Mouse (Mus musculus) urinary bladder, adult 2 months (tissue): ENCODE results near the gene Ly6g6f. TPM values are rescaled to one million over a fixed set of nuclear protein-coding genes. Genes with fewer than 3 reads are reported as not detected.
"Not testable (repeated sequence)": the region's sequence is repeated elsewhere in the genome, so short reads cannot be mapped to it uniquely, and the experiment has no call there.

Experiments used
- DNase-seq: peaks from one replicate; pipeline ENCODE4 v3.0.0; 2022; ENCODE audit warnings: low spot score
- polyA plus RNA-seq: library from polyadenylated mRNA; depleted of rRNA; stranded (reverse); fragments of >200 nt; gene quantifications from 2 replicates; pipeline ENCODE4 v1.2.3, GENCODE M21; 2012

The Ly6g6f gene
- polyA plus RNA-seq, 1 experiment: 0.15 TPM

DNA sequence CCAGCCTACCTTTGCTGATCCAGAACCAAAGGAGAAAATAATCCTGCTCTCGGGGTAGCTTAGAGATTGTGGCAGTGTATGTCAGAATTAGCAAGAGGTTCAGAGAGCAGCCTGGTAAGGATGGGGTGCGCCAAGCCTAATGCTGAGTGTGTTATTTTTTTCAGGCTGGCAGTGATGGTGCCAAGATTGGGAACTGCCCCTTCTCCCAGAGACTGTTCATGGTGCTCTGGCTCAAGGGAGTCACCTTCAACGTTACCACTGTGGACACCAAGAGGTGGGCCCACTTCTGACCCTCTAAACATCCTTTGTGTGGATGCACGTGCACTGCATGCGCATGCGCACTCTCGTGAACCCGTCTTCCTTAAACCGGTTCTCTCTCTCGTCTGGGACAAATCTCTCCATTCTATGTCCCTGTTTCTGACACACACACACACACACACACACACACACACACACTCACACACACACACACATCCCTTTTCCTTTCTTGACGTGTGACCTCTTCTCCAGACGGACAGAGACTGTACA lies 33.1 kb downstream of the Ly6g6f start:
- no peak for DNase-seq

DNA sequence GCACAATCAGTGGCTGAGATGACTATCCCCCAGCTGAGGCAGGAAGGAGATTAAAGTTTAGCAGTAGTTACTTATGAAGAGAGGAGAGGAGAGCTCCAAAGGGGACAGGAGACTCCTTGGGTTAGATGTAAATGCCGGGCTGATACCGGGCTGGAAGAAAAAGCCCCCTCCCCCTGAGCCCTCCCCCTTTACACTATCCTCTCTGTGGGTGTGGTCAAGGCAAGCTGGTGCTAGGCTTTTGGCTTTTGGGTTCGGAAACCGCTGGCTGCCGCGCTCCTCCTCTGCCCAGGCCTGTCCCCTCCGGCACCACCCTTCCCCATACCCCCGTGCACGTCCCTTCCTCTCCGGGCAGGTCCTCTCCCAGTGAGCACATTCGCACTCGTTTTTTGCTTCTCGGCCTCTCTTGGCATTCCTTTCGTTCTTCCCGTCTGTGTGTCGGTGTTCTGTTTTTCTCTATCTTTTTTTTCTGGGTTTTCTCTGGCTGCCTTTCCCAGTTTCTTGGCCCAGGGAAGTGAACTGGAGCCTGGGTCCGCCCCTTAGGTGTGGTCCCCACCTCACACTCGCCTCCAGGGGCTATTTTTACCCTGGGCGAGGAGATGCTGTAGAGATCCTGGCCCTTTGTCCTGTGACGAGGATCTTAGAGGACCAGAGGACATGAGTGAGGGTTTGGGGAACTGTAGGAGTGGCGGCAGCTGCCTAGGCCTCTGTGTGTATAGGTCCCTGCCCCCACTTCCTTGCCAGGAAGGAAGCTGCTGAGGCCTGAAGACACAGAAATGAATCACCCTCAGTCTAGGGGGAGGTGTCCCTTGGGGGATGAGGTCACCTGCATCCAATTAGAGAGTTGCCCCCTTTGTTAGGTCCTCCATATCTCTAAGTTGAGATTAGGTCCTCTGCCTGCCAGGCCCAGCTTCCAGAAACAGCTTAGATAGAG lies 34.0 kb downstream of the Ly6g6f start:
- no peak for DNase-seq

DNA sequence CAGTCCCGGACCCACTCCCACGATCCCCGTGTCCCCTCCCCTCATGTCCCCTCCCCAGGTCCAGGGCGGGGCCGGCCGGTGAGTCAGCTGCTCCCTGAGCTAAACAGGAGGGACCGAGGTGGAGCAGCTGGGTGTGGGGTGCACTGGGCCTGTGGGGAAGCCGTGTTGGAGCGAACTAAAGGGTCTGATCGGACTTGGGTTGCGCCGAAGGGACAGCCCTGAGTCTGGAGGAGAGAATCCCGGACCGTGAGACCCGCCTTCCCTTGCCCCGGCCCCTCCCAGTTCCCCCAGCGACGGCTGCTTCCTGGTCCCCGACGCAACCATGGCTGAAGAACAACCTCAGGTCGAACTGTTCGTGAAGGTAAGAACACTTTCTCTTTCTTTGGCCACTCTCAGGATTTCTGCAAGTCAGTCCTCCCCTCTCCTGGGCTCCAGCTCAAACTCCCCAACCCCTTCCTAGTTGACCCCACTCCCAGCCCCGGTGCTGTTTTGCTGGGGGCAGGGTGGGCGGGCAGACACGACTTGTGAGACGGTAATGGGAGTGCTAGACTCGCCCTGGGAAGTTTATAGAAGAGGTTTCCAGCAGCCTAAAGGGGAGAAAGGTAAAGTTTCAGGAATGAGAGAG lies 35.2 kb downstream of the Ly6g6f start:
- peak; percentile 63 for DNase-seq

DNA sequence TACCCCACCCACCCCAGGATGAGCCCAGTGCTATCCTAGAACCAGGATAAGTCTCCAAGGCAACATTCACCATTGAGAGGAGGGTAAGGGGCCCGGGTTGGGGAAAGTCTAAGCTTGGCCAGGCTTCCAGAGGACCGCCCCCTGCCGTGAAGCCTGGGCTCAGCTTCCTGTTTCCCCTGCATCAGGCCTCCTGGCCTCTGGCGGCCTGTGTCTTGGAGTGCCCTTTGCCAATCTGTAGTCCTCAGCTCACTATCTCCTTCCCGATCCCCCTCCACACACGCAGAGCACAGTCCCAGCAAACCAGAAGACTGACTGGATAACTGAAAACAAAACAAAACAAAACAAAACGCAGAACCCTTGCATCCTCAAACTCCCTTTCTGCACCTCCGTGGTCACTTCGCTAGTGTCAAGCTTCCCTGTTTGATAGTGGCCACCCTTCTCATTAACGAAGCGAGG lies 35.8 kb downstream of the Ly6g6f start, which contains the start of gene Clic1:
Gene Clic1 (plus strand): TSS at position 406 of the 456 bp plus-strand sequence.
- no peak for DNase-seq

DNA sequence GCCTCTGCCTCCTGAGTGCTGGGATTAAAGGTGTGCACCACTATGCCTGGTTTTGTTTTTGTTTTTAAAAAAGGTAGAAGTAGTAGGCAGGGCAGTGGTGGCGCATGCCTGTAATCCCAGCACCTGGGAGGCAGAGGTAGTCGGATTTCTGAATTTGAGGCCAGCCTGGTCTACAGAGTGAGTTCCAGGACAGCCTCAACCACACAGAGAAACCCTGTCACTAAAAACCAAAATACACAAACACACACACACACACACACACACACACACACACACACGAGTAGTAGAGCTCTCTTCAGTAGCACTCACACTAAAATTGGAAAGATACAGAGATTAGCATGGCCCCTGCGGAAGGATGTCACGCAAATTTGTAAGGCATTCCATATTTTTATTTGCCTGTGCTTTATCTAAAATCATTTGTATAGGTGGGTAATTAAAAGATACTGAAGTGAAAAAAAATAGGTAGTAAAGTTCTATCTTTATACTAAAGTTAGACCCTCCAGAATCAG lies 36.4 kb downstream of the Ly6g6f start:
- DNase-seq: no peak

DNA sequence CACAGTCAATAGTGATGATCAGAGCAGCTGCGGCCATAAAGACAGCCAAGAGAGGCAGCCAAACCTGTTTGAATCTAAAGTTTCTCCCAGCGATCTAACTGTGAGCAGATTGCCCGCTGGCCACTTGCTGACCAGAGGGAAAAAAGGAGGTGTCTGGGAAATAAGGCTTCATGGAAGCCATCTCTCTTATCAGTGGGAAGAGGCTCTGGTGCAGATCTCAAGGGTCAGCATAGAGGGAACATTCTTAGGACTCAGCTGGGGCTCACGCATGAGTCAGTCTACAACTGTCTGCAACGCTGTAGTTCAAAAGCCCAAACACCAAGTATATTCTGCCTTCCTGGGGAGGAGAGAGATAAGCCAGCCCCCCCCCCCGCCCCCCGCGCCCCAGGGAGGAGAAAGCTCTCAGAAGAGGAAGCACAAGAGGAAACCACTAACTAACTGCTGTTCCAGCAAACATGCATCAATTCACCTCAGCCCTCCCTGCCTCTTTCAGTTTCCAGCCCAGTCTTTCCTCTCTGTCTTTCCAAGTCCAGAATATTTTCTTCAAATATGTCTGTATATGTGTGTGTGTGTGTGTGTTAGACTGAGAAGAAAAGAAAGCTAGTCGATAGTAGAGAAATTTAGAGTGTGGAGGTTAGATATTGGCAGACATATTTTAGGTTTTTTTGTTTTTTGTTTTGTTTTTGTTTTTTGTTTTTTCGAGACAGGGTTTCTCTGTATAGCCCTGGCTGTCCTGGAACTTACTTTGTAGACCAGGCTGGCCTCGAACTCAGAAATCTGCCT lies 37.1 kb downstream of the Ly6g6f start:
- no peak for DNase-seq

DNA sequence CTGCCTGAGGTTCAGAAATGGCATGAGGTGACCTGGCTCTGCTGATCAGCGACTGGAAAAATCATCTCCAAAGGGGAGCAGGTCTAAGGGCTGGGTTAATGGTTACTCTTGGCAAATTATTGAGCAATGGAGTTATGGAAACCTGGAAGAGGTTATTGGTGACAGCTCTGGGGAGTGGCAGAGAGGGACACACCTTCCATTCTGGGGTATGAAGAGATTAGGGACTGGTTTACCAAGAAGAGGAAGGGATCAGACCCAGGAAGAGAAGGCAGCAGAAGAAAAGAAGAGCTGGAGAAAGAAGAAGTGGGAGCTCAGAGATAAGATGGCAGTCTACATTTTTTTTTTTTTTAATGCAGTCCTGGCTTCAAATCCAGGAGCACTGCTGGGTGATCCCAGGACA lies 37.7 kb downstream of the Ly6g6f start:
- DNase-seq: no peak

DNA sequence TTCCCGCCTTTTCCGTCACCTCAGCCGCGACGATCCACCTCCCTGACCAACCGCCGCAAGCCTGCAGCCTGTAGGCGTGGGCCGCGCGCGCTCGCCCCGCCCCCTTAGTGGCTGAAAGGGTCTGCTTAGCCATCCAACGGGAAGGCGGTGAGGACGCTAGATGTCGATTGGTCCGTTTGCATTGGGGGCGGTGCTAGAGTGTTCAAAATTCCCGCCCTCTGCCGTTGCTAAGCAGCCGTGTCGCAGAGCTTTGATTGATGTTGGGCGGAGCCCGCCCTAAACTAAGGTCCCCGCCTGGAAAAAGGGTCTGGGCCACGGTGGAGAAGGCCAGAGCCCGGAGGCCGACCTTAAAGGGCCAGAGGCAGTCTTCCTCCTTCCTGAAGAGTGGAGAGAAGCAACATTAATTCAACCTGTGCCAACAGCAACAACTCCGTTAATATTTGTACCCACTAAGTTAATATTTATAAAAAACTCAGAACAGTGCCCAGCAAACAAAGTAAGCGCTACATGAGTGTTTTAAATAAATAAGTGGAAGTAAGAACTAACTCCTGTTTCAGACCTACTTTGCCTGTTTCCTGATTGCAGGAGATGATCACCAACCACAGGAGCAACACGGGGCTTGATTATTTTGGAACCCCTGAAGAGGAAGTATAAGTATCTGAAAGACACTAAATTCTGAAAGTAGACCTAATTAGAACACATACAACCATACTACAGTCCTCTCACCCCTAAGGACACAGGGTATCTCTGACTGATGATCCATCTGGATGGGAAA lies 38.5 kb downstream of the Ly6g6f start, which contains the start of gene Msh5:
Gene Msh5 (minus strand): TSS at position 65 of the 775 bp plus-strand sequence.
- peak; percentile 79 for DNase-seq

GRCm38 (mm10) chr17:35045807-35046680 lies 39.4 kb downstream of the Ly6g6f start:
- no peak for DNase-seq

GRCm38 (mm10) chr17:35044904-35045806 lies 40.3 kb downstream of the Ly6g6f start:
- DNase-seq: no peak

- no peak for DNase-seq
Observed at GRCm38 (mm10) chr17:35043794-35044193, 41.6 kb downstream of the Ly6g6f start.

- DNase-seq: no peak
Observed at GRCm38 (mm10) chr17:35039121-35039873, 46.1 kb downstream of the Ly6g6f start.

- DNase-seq: no peak
Observed at GRCm38 (mm10) chr17:35034896-35035295, 50.5 kb downstream of the Ly6g6f start.

DNA sequence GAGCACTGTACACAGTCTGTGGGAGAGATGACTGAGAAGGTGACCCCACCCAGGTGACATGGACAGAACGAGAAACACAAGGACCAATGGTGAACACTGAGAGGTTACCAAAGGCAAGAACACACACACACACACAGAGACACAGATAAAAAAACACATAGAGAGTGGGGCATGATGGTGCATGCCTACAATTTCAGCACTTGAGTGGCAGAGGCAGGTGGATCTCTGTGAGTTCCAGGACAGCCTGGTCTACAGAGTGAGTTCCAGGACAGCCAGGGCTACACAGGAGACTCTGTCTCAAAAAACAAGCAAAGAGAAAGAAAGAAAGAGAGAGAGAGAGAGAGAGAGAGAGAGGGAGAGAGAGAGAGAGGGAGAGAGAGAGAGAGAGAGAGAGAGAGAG lies 51.7 kb downstream of the Ly6g6f start:
- not testable (repeated sequence) for DNase-seq

DNA sequence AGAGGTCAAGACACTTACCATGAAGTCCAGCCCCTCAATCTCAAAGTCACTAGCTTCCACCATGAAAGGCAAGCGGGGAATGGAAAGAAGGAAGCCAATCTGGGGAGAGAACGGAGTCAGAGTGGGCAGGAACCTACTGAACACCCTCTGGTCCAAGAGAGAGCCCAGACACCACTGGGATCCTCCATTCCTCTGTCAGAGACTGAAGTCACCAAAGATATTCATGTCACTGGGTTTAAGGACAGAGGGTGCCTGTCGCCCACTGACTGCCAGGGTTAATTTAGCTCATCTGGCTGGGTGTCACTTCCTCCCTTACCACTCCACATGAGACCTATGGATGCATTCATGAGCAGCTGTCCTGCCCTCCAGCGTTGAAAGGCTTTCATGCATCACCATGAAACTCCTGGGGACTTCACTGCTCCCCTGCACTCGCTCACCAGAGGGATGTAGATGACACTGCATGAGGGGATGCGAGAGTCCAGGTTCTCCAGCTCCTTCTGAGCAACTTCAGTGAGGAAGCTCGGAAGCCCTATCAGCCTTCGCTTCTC lies 53.0 kb downstream of the Ly6g6f start:
- no peak for DNase-seq

GRCm38 (mm10) chr17:35031880-35032279 lies 53.5 kb downstream of the Ly6g6f start:
- DNase-seq: no peak

- no peak for DNase-seq
Observed at GRCm38 (mm10) chr17:35031272-35031671, 54.1 kb downstream of the Ly6g6f start.
